Mouse (Mus musculus) spleen, adult 2 months (tissue): ENCODE measurements around the gene Bbs9. TPM values are rescaled to one million over a fixed set of nuclear protein-coding genes. Genes with fewer than 3 reads are reported as not detected.

Experiments
- DNase-seq, 2 experiments: peaks; one replicate each; pipeline versions ENCODE4 v3.0.0 to v3.0.0-alpha.2; 2012 to 2021; ENCODE audit warnings: low spot score in 2 of 2, low read depth in 1 of 2
- H3K27ac ChIP-seq: fragments of 200-500 bp; 2 replicates; pipeline ENCODE4 v1.5.1; 2012; ENCODE audit warnings: low read length, inconsistent platforms; ENCODE audit not compliant: insufficient read depth
- H3K27me3 ChIP-seq: fragments of 200-500 bp; 2 replicates; pipeline ENCODE4 v1.6.1; 2012; ENCODE audit warnings: mild to moderate bottlenecking, moderate library complexity, low read length, inconsistent platforms; ENCODE audit not compliant: control insufficient read depth, insufficient read depth
- H3K36me3 ChIP-seq: fragments of 200-500 bp; 2 replicates; pipeline ENCODE4 v1.6.1; 2012; ENCODE audit warnings: mild to moderate bottlenecking, low read length, inconsistent platforms; ENCODE audit not compliant: control insufficient read depth, insufficient read depth
- H3K4me1 ChIP-seq: fragments of 200-500 bp; 2 replicates; pipeline ENCODE4 v1.6.1; 2011; ENCODE audit warnings: inconsistent platforms; ENCODE audit not compliant: control insufficient read depth, insufficient read depth, insufficient read length
- H3K4me3 ChIP-seq: fragments of 200-500 bp; 2 replicates; pipeline ENCODE4 v1.5.1; 2011; ENCODE audit warnings: mild to moderate bottlenecking, inconsistent platforms; ENCODE audit not compliant: insufficient read depth, insufficient read length; ENCODE audit errors: extremely low read depth
- CTCF ChIP-seq: fragments of 200-500 bp; IDR thresholded peaks from 2 replicates; pipeline ENCODE4 v1.5.1; 2011; ENCODE audit warnings: mild to moderate bottlenecking, inconsistent platforms; ENCODE audit not compliant: insufficient read depth, insufficient read length, insufficient replicate concordance; ENCODE audit errors: extremely low read depth
- POLR2A ChIP-seq: fragments of 200-500 bp; IDR thresholded peaks from 2 replicates; pipeline ENCODE4 v1.6.1; 2011; ENCODE audit warnings: low read depth, low read length, inconsistent platforms
- WGBS: fragments of 180-500 bp; shearing (Covaris S2); methylation state at CpG from one replicate; pipeline ENCODE4 v1.1.7; 2018; 5-methylcytosine and 5-hydroxymethylcytosine counted together
- polyA plus RNA-seq: library from polyadenylated mRNA; depleted of rRNA; stranded (reverse); fragments of >200 nt; gene quantifications from 2 replicates; pipeline ENCODE4 v1.2.3, GENCODE M21; 2012

Gene Bbs9
- polyA plus RNA-seq, 1 experiment: 11.5 TPM

DNA sequence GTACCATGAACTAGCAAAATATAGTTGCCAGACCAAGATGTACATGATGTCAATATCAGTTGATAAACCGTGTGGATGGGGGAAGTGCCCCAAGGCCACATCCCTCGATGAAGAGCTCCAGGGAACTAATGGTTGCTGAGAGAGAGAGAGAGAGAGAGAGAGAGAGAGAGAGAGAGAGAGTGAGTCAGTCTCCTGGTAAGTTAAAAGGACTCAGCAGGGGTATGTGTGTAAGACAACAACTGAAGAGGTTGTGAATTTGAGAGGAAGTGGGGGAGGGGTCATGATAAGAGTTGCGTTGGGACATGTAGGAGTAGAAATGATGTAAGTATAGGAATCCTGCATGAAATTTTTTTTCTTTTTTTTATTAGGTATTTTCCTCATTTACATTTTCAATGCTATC lies 150.5 kb downstream of the Bbs9 start:
- no peak for TF ChIP-seq POLR2A
- TF ChIP-seq CTCF: no peak
- DNase-seq: no peak
- no peaks in the 10 kb centered on the region for H3K27me3 ChIP-seq
- H3K4me1 ChIP-seq: no peaks in the 10 kb centered on the region
- no peak overlapping the region for H3K4me3 ChIP-seq
- H3K36me3 ChIP-seq: no peaks in the 10 kb centered on the region
- WGBS: 72% methylated on average over 3 of the region's 3 CpGs
- H3K27ac ChIP-seq: no peak overlapping the region

DNA sequence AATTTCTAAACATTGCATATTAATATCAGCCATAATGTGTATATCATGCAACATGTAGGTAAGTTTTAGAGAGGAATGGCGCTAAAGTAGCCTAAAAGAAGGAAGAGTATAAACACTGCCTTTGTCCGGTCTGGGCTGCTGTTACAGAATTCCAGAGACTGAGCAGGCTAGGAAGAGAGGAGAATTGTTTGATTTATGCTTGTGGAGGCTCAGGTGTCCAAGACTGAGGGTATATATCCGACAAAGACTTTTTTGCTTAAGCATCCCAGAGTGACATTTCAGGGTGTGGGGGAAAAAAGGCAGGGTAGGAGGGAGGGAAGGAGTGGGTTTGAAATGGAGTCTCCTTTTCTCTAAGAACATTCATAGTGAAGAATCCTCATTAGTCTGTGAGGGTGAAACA lies 152.4 kb downstream of the Bbs9 start:
- 89% methylated on average over 3 of the region's 3 CpGs for WGBS
- TF ChIP-seq CTCF (no peak), POLR2A (no peak)
- H3K27ac ChIP-seq: no peak overlapping the region

DNA sequence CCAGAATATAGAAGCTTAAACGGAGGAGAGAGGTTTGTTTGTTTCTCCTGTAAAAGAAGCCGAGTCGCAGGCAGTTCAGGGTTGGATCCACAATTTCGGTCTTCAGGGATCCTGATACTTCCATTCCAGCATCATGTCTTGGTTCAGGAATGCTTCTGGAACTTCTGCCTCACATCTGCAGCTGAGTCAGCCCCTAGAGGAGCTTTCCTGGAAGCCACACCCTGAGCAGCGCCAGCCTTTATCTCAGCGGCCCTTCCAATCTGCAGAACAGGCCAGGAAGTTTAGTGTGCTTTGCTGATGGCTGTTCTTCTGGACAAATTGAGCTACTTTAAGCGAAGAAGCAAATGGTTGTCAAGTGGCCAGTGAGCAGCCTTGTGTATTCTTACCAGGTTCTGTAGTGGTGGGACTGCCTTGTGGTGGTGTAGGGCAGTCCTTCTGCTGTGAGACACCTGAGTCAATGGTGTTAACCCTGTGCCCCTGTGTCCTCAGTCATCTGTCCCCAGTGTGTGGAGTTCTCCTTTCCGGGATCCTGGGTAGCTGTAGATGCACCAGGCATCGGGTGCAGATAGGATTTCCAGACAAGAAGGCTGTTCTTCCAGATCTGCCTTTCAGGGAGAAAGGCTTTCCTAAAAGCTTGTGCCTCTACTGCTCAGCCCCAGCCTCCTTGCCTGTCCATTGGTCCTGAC lies 157.4 kb downstream of the Bbs9 start:
- no peaks in the 10 kb centered on the region for H3K36me3 ChIP-seq
- no peaks in the 10 kb centered on the region; the same call in 1 of the 2 replicates for H3K4me1 ChIP-seq
- no peak overlapping the region for H3K4me3 ChIP-seq
- TF ChIP-seq CTCF: no peak
- TF ChIP-seq POLR2A: no peak
- no peaks in the 10 kb centered on the region for H3K27me3 ChIP-seq
- no peak for DNase-seq
- WGBS: 92% methylated on average over 9 of the region's 9 CpGs
- no peak overlapping the region for H3K27ac ChIP-seq

More for the DNA sequence above, 152.4 kb downstream of the Bbs9 start:
- Histone ChIP-seq H3K4me3 (no peak overlapping the region), H3K36me3 (no peaks in the 10 kb centered on the region), H3K27me3 (no peaks in the 10 kb centered on the region), H3K4me1 (no peaks in the 10 kb centered on the region)
- DNase-seq: no peak

DNA sequence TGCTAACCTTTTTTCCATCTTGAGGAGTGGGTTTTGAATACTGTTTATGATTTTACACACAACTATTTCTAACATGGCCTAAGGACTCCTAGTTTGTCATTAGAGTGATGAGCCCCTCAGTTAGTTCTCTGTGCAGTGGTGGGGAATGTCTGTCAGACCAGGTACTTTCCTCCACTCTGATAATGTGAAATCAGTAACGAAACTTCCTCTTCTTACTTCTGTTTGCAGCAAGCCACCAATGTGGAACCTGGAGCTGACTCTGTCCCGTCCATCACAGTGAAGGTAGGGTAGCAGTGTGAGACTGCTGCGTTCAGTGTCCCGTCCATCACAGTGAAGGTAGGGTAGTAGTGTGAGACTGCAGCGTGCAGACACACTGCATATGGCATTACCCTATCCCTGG lies 163.0 kb downstream of the Bbs9 start:
- Histone ChIP-seq H3K36me3 (no peaks in the 10 kb centered on the region), H3K27ac (peak overlapping the region; percentile 52), H3K4me1 (peaks cover 16% of the 10 kb centered on the region), H3K4me3 (no peak overlapping the region), H3K27me3 (no peaks in the 10 kb centered on the region)
- DNase-seq: peak in 1 of 2 experiments; percentile 26
- WGBS: 31% methylated on average over 5 of the region's 5 CpGs
- TF ChIP-seq CTCF: no peak
- TF ChIP-seq POLR2A: no peak

DNA sequence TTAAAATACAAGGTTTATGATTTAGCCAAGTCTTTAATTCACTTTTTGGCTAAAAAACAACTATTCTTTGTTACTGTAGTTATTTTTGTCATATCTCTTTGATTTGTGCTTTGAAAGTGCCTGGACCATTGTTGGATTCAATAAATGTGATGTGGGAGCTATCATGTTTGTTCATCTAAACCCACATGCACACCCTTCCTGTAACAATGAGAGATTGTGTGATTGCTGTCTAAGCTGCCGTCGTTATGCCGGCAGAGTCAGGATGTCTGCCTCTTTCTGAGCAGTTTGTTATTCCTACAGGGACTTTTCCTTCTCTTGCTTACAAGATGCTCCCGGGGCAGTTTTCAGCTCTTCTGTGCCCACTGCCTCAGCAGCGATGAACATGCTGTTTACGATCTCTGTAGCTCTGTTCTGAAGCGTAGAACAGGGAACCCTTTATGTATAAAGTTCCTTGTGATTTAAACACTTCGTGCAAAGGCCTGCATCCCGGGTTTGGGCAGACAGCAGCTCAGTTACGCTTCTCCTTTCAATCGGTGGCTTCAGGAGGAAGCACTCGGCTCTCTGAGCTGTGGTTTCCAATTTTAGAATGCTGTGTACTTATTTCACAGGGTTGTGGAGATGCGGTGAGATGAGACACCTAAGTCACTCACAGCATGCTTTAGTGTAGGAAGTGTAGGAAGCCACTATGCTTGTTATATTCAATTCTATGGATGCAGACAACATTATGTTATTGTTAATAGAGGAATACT lies 165.3 kb downstream of the Bbs9 start:
- H3K27me3 ChIP-seq: no peaks in the 10 kb centered on the region
- DNase-seq: peak in 1 of 2 experiments; percentile 48
- H3K27ac ChIP-seq: peak overlapping the region; percentile 83
- 9% methylated on average over 13 of the region's 13 CpGs for WGBS
- TF ChIP-seq POLR2A (no peak), CTCF (no peak)
- peaks cover 22% of the 10 kb centered on the region for H3K4me1 ChIP-seq
- no peaks in the 10 kb centered on the region for H3K36me3 ChIP-seq
- H3K4me3 ChIP-seq: no peak overlapping the region

- no peak for DNase-seq
- peaks cover 22% of the 10 kb centered on the region; the same call in 1 of the 2 replicates for H3K4me1 ChIP-seq
- TF ChIP-seq CTCF (no peak), POLR2A (no peak)
- H3K36me3 ChIP-seq: no peaks in the 10 kb centered on the region
- H3K27ac ChIP-seq: peak overlapping the region; percentile 48
- H3K27me3 ChIP-seq: no peaks in the 10 kb centered on the region
- 32% methylated on average over 6 of the region's 6 CpGs for WGBS
- H3K4me3 ChIP-seq: no peak overlapping the region
These were observed 170.4 kb downstream of the Bbs9 start for GRCm38 (mm10) chr9:22645844-22646390.

- TF ChIP-seq POLR2A (no peak), CTCF (no peak)
These were observed 170.9 kb downstream of the Bbs9 start for GRCm38 (mm10) chr9:22646461-22646860.

More at GRCm38 (mm10) chr9:22646461-22646860, 170.9 kb downstream of the Bbs9 start:
- Histone ChIP-seq H3K27ac (no peak overlapping the region), H3K36me3 (no peaks in the 10 kb centered on the region), H3K27me3 (no peaks in the 10 kb centered on the region), H3K4me3 (no peak overlapping the region), H3K4me1 (peaks cover 17% of the 10 kb centered on the region; the same call in 1 of the 2 replicates)
- DNase-seq: no peak
- WGBS: 79% methylated on average over 3 of the region's 3 CpGs
